11 mouse cellular contexts compared by ENCODE assay signal in the genomic region with DNA sequence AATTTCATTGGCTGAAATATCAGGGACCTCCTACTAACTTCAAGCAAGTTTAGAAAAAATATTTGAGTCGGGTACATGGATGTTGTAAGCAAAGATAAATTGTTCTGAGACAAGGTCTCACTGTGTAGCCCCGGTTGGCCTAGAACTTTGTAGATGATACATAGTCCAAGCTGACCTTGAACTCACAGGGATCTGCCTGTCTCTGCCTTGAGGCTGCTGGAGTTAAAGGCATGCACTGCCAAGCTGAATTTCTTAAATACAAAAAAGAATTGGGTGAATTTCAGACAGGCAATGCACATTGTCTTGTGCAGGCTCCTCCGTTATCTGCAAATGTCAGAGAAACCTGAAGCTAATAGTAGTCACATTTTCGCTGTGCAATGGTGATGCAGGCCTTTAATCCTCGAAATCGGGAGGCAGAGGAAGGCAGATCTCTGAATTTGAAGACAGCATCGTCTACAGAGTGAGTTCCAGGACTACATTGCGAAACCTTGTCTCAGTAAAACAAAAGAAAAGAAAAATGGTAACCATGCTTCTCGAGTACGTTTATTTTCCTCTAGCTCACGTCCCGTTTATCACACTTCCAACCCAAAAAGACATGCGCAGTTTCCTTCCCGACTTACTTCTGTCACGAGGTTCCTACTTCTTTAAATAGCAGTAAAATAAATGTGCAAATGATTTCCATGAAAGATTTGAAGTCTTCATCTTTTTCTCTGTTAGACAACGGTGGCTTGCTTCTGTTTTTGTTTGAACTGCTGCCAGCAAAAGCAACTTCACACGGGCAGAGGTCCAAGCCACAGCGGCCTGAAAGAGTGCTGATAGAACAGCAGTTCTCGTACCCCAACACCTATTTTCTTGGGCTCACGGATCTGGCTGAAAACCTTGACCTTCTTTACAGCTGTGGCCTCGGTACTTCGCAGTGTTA.
DNase-seq lines count a peak whose midpoint lies in the region; ATAC-seq and TF ChIP-seq lines count a peak whose summit lies in the region.
"Had no signal": no experiment of that assay in that cellular context is flagged by ENCODE, and none has a peak within 500 bp of the region (broad histone marks: within the 10 kb centered on the region; RNA-seq: fewer than 3 reads in every experiment).

No protein-coding gene starts in this region.

- no peak for TF ChIP-seq POLR2A in kidney, adult 2 months (IDR thresholded peaks at IDR 0.05; ENCODE audit: low read depth, low read length)

- no peak for ATAC-seq in intestine, postnatal 0 days
- ATAC-seq: inflammation-experienced regulatory T-cells, adult 6 months had no signal

- peak; percentile 8 for DNase-seq in kidney, adult 2 months
- no peak for DNase-seq in kidney, adult 18-20 months
- peak; percentile 47 for DNase-seq in testis, postnatal 10 days (ENCODE audit: low spot score)
- no peak for DNase-seq in testis, postnatal 14 days (ENCODE audit: low spot score)
- peak; percentile 34 for DNase-seq in forelimb bud, embryonic 11.5 days (ENCODE audit: low read depth, low spot score)
- DNase-seq in embryo, embryonic 11 days = no peak
- DNase-seq: cerebellum, adult 9-11 months; thymus, postnatal 14 days had no signal

- H3K27ac ChIP-seq in kidney, adult 2 months (ENCODE audit: insufficient read depth, low read depth, low read length) = no peak overlapping the region
- H3K27ac ChIP-seq in intestine, postnatal 0 days (ENCODE audit: low read depth, low read length) = no peak overlapping the region
- H3K27ac ChIP-seq: liver, embryonic 15.5 days had no signal

- no peak overlapping the region for H3K4me2 ChIP-seq in intestine, postnatal 0 days (replicated peaks; ENCODE audit: low read depth)
- H3K4me2 ChIP-seq: liver, embryonic 15.5 days had no signal

- H3K9ac ChIP-seq in intestine, postnatal 0 days (ENCODE audit: low read depth, low read length) = no peak overlapping the region
- H3K9ac ChIP-seq: liver, embryonic 15.5 days had no signal

- 57% methylated on average over 22 of the region's 22 CpGs for WGBS in kidney, adult 2 months
- WGBS in intestine, postnatal 0 days = 72% methylated on average over 22 of the region's 22 CpGs

- H3K4me1 ChIP-seq in kidney, adult 2 months (ENCODE audit: control insufficient read depth, insufficient read depth, low read length) = no peaks in the 10 kb centered on the region
- H3K4me1 ChIP-seq in intestine, postnatal 0 days (replicated peaks; ENCODE audit: control insufficient read depth, insufficient read depth, low read length) = no peaks in the 10 kb centered on the region
- H3K4me1 ChIP-seq: liver, embryonic 15.5 days had no signal

- no peaks in the 10 kb centered on the region for H3K27me3 ChIP-seq in kidney, adult 2 months (replicated peaks; ENCODE audit: control insufficient read depth, insufficient read depth, low read length)
- H3K27me3 ChIP-seq in intestine, postnatal 0 days (replicated peaks; ENCODE audit: control insufficient read depth, insufficient read depth, low read length) = no peaks in the 10 kb centered on the region
- H3K27me3 ChIP-seq: liver, embryonic 15.5 days had no signal

- no peaks in the 10 kb centered on the region for H3K9me3 ChIP-seq in intestine, postnatal 0 days (ENCODE audit: control insufficient read depth)
- H3K9me3 ChIP-seq: liver, embryonic 15.5 days had no signal

- H3K4me3 ChIP-seq in kidney, adult 2 months (ENCODE audit: insufficient read depth, low read depth, low read length) = no peak overlapping the region
- no peak overlapping the region for H3K4me3 ChIP-seq in intestine, postnatal 0 days (ENCODE audit: low read depth, low read length)
- H3K4me3 ChIP-seq: liver, embryonic 15.5 days had no signal

- TF ChIP-seq CTCF in kidney, adult 2 months (conservative IDR thresholded peaks at IDR 0.05; ENCODE audit: insufficient read depth, insufficient read length, low read depth, low read length) = no peak
- TF ChIP-seq CTCF in intestine, postnatal 0 days (IDR thresholded peaks at IDR 0.05; ENCODE audit: low read depth) = no peak

- H3K36me3 ChIP-seq in kidney, adult 2 months (ENCODE audit: control insufficient read depth, insufficient read depth, low read length) = no peaks in the 10 kb centered on the region
- H3K36me3 ChIP-seq in intestine, postnatal 0 days (ENCODE audit: control insufficient read depth, insufficient read depth) = no peaks in the 10 kb centered on the region
- H3K36me3 ChIP-seq: liver, embryonic 15.5 days had no signal

Comparison
In these comparisons a context has a peak if more than half of its experiments do, and no peak if none do; other contexts are left out.
1. DNase-seq: peak in kidney, adult 2 months (single experiment), testis, postnatal 10 days (single experiment) and forelimb bud, embryonic 11.5 days (single experiment); none in kidney, adult 18-20 months (single experiment), testis, postnatal 14 days (single experiment) and embryo, embryonic 11 days (single experiment).